In the genomic region with DNA sequence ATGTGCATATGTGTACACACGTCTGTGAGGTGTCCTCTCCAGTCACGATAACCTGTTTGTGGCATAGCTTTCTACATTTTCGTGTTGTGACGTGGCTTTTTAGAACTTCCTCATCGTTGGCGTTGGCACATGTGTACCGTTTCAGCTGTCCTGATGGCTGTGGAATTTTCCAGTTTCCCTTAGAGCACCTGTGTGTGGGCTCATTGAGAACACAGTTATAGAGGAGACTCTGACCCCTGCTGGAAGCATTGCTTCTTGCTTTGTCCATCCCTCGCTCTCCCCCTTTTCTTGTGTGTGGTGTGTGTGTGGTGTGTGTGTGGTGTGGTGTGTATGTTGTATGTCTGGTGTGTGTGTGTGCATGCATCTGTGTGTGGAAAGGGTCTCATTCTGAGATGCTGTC, we compare ENCODE assay signal across 24 mouse cellular contexts. TPM values are rescaled to one million over a fixed set of nuclear protein-coding genes. Genes with fewer than 3 reads are reported as not detected.
DNase-seq lines count a peak whose midpoint lies in the region; ATAC-seq and TF ChIP-seq lines count a peak whose summit lies in the region.
"Had no signal": no experiment of that assay in that cellular context is flagged by ENCODE, and none has a peak within 500 bp of the region (broad histone marks: within the 10 kb centered on the region; RNA-seq: fewer than 3 reads in every experiment).

No protein-coding gene starts in this region.

- no peaks in the 10 kb centered on the region for H3K9me3 ChIP-seq in forebrain, embryonic 11.5 days (ENCODE audit: control insufficient read depth, low read length)
- no peaks in the 10 kb centered on the region for H3K9me3 ChIP-seq in forebrain, embryonic 15.5 days
- no peaks in the 10 kb centered on the region for H3K9me3 ChIP-seq in lung, embryonic 14.5 days (ENCODE audit: low read depth, low read length)
- H3K9me3 ChIP-seq in forebrain, postnatal 0 days (ENCODE audit: low read length) = no peaks in the 10 kb centered on the region
- H3K9me3 ChIP-seq: heart, embryonic 10.5 days; limb, embryonic 12.5 days; liver, embryonic 15.5 days; megakaryocyte, embryonic 14.5 days had no signal

- H3K4me3 ChIP-seq in forebrain, embryonic 11.5 days (ENCODE audit: low read depth, low read length) = no peak overlapping the region
- H3K4me3 ChIP-seq in forebrain, embryonic 15.5 days = no peak overlapping the region
- no peak overlapping the region for H3K4me3 ChIP-seq in lung, embryonic 14.5 days (ENCODE audit: low read depth, low read length)
- H3K4me3 ChIP-seq in forebrain, postnatal 0 days (ENCODE audit: low read depth, low read length) = no peak overlapping the region
- H3K4me3 ChIP-seq: erythroblast, embryonic 14.5 days; heart, embryonic 10.5 days; left cerebral cortex, adult 2 months; limb, embryonic 12.5 days; liver, embryonic 15.5 days; megakaryocyte, embryonic 14.5 days had no signal

- H3K27ac ChIP-seq in forebrain, embryonic 11.5 days (ENCODE audit: low read depth, low read length) = no peak overlapping the region
- no peak overlapping the region for H3K27ac ChIP-seq in forebrain, embryonic 15.5 days (replicated peaks)
- H3K27ac ChIP-seq in lung, embryonic 14.5 days (ENCODE audit: low read depth) = no peak overlapping the region
- no peak overlapping the region for H3K27ac ChIP-seq in forebrain, postnatal 0 days (ENCODE audit: low read depth, low read length)
- H3K27ac ChIP-seq: heart, embryonic 10.5 days; left cerebral cortex, adult 2 months; limb, embryonic 12.5 days; liver, embryonic 15.5 days had no signal

- H3K27me3 ChIP-seq in forebrain, embryonic 11.5 days (ENCODE audit: control insufficient read depth, insufficient read depth, low read length) = no peaks in the 10 kb centered on the region
- H3K27me3 ChIP-seq in forebrain, embryonic 15.5 days = peaks cover 13% of the 10 kb centered on the region; the same call in 1 of the 2 replicates
- H3K27me3 ChIP-seq in lung, embryonic 14.5 days (ENCODE audit: insufficient read depth, low read length) = no peaks in the 10 kb centered on the region
- H3K27me3 ChIP-seq in forebrain, postnatal 0 days (ENCODE audit: insufficient read depth, low read length) = no peaks in the 10 kb centered on the region
- H3K27me3 ChIP-seq: liver, embryonic 15.5 days had no signal

- H3K9ac ChIP-seq in forebrain, embryonic 11.5 days (ENCODE audit: low read length) = no peak overlapping the region
- no peak overlapping the region for H3K9ac ChIP-seq in forebrain, embryonic 15.5 days (replicated peaks)
- no peak overlapping the region for H3K9ac ChIP-seq in lung, embryonic 14.5 days
- no peak overlapping the region for H3K9ac ChIP-seq in forebrain, postnatal 0 days
- H3K9ac ChIP-seq: limb, embryonic 12.5 days; liver, embryonic 15.5 days had no signal

- WGBS in forebrain, embryonic 11.5 days = 93% methylated on average over 8 of the region's 8 CpGs
- WGBS in forebrain, embryonic 15.5 days = 64% methylated on average over 8 of the region's 8 CpGs
- WGBS in lung, embryonic 14.5 days = 79% methylated on average over 8 of the region's 8 CpGs
- 59% methylated on average over 8 of the region's 8 CpGs for WGBS in forebrain, postnatal 0 days

- no peak for ATAC-seq in forebrain, embryonic 11.5 days (replicated peaks; ENCODE audit: low FRiP score)
- no peak for ATAC-seq in forebrain, embryonic 15.5 days (replicated peaks)
- ATAC-seq in lung, embryonic 14.5 days (ENCODE audit: insufficient read depth) = no peak
- peak; percentile 25; the same call in 1 of the 2 replicates for ATAC-seq in forebrain, postnatal 0 days
- ATAC-seq: inflammation-experienced regulatory T-cells, adult 6 months; midbrain, embryonic 16.5 days had no signal

- no peaks in the 10 kb centered on the region for H3K36me3 ChIP-seq in forebrain, embryonic 11.5 days (ENCODE audit: control insufficient read depth, insufficient read depth, low read length)
- no peaks in the 10 kb centered on the region for H3K36me3 ChIP-seq in forebrain, embryonic 15.5 days
- no peaks in the 10 kb centered on the region for H3K36me3 ChIP-seq in lung, embryonic 14.5 days (ENCODE audit: insufficient read depth)
- no peaks in the 10 kb centered on the region for H3K36me3 ChIP-seq in forebrain, postnatal 0 days (ENCODE audit: insufficient read depth)
- H3K36me3 ChIP-seq: heart, embryonic 10.5 days; limb, embryonic 12.5 days; liver, embryonic 15.5 days had no signal

- no peaks in the 10 kb centered on the region for H3K4me1 ChIP-seq in forebrain, embryonic 11.5 days (replicated peaks; ENCODE audit: control insufficient read depth, insufficient read depth, low read length)
- H3K4me1 ChIP-seq in forebrain, embryonic 15.5 days = peaks cover 21% of the 10 kb centered on the region
- no peaks in the 10 kb centered on the region for H3K4me1 ChIP-seq in lung, embryonic 14.5 days (ENCODE audit: insufficient read depth)
- H3K4me1 ChIP-seq in forebrain, postnatal 0 days (ENCODE audit: insufficient read depth) = no peaks in the 10 kb centered on the region
- H3K4me1 ChIP-seq: limb, embryonic 12.5 days; liver, embryonic 15.5 days; megakaryocyte, embryonic 14.5 days had no signal

- peak; percentile 37 for DNase-seq in forebrain, embryonic 11.5 days (ENCODE audit: low spot score)
- peak; percentile 49 for DNase-seq in kidney, adult 11 months
- DNase-seq in kidney, postnatal 4 days = no peak
- DNase-seq in lung, embryonic 14.5 days = peak; percentile 15
- no peak for DNase-seq in lung, postnatal 14 days
- DNase-seq in forebrain, postnatal 0 days = no peak
- no peak for DNase-seq in gastrocnemius, postnatal 10 days
- DNase-seq: adrenal gland, adult 8-10 months; lung, postnatal 10 days; thymus, postnatal 4 days had no signal

- peak; percentile 30; the same call in 1 of the 2 replicates for TF ChIP-seq CTCF in lung, embryonic 14.5 days (IDR thresholded peaks at IDR 0.05; ENCODE audit: low read depth)
- peak; percentile 46 for TF ChIP-seq CTCF in forebrain, postnatal 0 days (IDR thresholded peaks at IDR 0.05; ENCODE audit: low read depth)

- H3K4me2 ChIP-seq in forebrain, embryonic 11.5 days (ENCODE audit: low read depth, low read length, severe bottlenecking) = no peak overlapping the region
- H3K4me2 ChIP-seq in forebrain, embryonic 15.5 days (replicated peaks) = no peak overlapping the region
- no peak overlapping the region for H3K4me2 ChIP-seq in lung, embryonic 14.5 days
- H3K4me2 ChIP-seq in forebrain, postnatal 0 days (ENCODE audit: low read depth) = no peak overlapping the region
- H3K4me2 ChIP-seq: limb, embryonic 12.5 days; liver, embryonic 15.5 days had no signal

RNA-seq across cellular contexts. Expression of gene Slc25a48, which starts 11.9 kb away (rescaled TPM):
- polyA plus RNA-seq in forebrain, embryonic 11.5 days (2014; fragmentation: Nextera tagmentation; extraction: Ambion mirVana) = not detected in 2 replicates
- polyA plus RNA-seq in forebrain, embryonic 15.5 days (2015; fragmentation: Nextera tagmentation; extraction: Ambion mirVana) = not detected in 2 replicates
- polyA plus RNA-seq in lung, embryonic 14.5 days (2014; fragmentation: Nextera tagmentation; extraction: Ambion mirVana) = 0.19 and 0.22 TPM in 2 replicates
- not detected in 2 replicates for total RNA-seq in forebrain, postnatal 0 days (2014; rRNA removed)
- polyA plus RNA-seq in forebrain, postnatal 0 days (2015; fragmentation: Nextera tagmentation; extraction: Ambion mirVana) = 0.06 TPM in 1 of 2 replicates, not detected in the other
- total RNA-seq in gastrocnemius, postnatal 10 days (2021) = under 1 TPM in 1 of 2 experiments, not detected in 1; 0.12 TPM
- total RNA-seq: gastrocnemius, postnatal 4 days; left cerebral cortex, adult 2 months had no signal
- polyA plus RNA-seq: inflammation-experienced regulatory T-cells, adult 6 months; midbrain, embryonic 16.5 days had no signal

RNA-seq across cellular contexts. Expression of gene Gm3045, which starts 23.6 kb away (rescaled TPM):
- polyA plus RNA-seq in forebrain, embryonic 11.5 days (2014; fragmentation: Nextera tagmentation; extraction: Ambion mirVana) = not detected in 2 replicates
- not detected in 2 replicates for polyA plus RNA-seq in forebrain, embryonic 15.5 days (2015; fragmentation: Nextera tagmentation; extraction: Ambion mirVana)
- polyA plus RNA-seq in lung, embryonic 14.5 days (2014; fragmentation: Nextera tagmentation; extraction: Ambion mirVana) = not detected in 2 replicates
- total RNA-seq in forebrain, postnatal 0 days (2014; rRNA removed) = not detected in 2 replicates
- polyA plus RNA-seq in forebrain, postnatal 0 days (2015; fragmentation: Nextera tagmentation; extraction: Ambion mirVana) = not detected in 2 replicates
- not detected for total RNA-seq in gastrocnemius, postnatal 10 days (2021)
- total RNA-seq: adrenal gland, adult 8-10 months; gastrocnemius, postnatal 4 days; heart, postnatal 25 days; layer of hippocampus, adult 8-10 months; left cerebral cortex, adult 2 months had no signal
- polyA plus RNA-seq: brain, embryonic 14.5 days; erythroblast, embryonic 14.5 days; heart, embryonic 10.5 days; inflammation-experienced regulatory T-cells, adult 6 months; limb, embryonic 12.5 days; liver, embryonic 15.5 days; midbrain, embryonic 16.5 days; neural tube, embryonic 11.5 days had no signal

RNA-seq across cellular contexts. Expression of gene Il9, which starts 32.0 kb away (rescaled TPM):
- polyA plus RNA-seq in forebrain, embryonic 11.5 days (2014; fragmentation: Nextera tagmentation; extraction: Ambion mirVana) = not detected in 2 replicates
- polyA plus RNA-seq in forebrain, embryonic 15.5 days (2015; fragmentation: Nextera tagmentation; extraction: Ambion mirVana) = not detected in 2 replicates
- polyA plus RNA-seq in lung, embryonic 14.5 days (2014; fragmentation: Nextera tagmentation; extraction: Ambion mirVana) = not detected in 2 replicates
- not detected in 2 replicates for total RNA-seq in forebrain, postnatal 0 days (2014; rRNA removed)
- polyA plus RNA-seq in forebrain, postnatal 0 days (2015; fragmentation: Nextera tagmentation; extraction: Ambion mirVana) = not detected in 2 replicates
- not detected for total RNA-seq in gastrocnemius, postnatal 10 days (2021)
- total RNA-seq: adrenal gland, adult 8-10 months; gastrocnemius, postnatal 4 days; heart, postnatal 25 days; layer of hippocampus, adult 8-10 months; left cerebral cortex, adult 2 months had no signal
- polyA plus RNA-seq: brain, embryonic 14.5 days; erythroblast, embryonic 14.5 days; heart, embryonic 10.5 days; inflammation-experienced regulatory T-cells, adult 6 months; limb, embryonic 12.5 days; liver, embryonic 15.5 days; midbrain, embryonic 16.5 days; neural tube, embryonic 11.5 days had no signal

Comparison
In these comparisons a context has a peak if more than half of its experiments do, and no peak if none do; other contexts are left out.
1. DNase-seq: peak in forebrain, embryonic 11.5 days (single experiment), kidney, adult 11 months (single experiment) and lung, embryonic 14.5 days (single experiment); none in kidney, postnatal 4 days (0 of 2), lung, postnatal 14 days (single experiment), forebrain, postnatal 0 days (single experiment) and gastrocnemius, postnatal 10 days (single experiment).